ENCODE assay signal across 8 mouse cellular contexts in the genomic region with DNA sequence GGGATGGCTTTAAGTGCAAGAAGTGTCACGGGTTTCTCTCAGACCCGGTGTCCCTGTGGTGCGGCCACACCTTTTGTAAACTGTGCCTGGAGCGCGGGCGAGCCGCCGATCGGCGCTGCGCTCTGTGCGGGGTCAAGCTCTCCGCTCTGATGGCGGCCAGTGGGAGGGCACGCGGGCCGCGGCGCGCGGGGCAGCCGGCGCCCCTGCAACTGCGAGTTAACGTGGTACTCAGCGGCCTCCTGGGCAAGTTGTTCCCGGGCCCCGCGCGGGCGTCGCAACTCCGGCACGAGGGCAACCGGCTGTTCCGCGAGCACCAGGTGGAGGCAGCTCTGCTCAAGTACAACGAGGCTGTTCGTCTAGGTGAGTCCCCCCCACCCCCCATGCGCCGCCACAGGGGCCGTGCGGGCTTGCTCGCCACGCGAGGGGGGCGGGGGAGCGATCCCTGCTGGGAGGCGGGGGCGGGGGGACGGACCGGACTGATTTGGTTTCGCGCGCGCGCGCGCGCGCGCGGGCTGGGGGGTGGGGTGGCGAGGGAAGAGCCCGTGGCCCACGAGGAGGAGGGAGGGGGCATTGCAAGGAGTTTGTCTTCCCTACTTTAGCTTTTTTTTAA. TPM values are rescaled to one million over a fixed set of nuclear protein-coding genes. Genes with fewer than 3 reads are reported as not detected.
A peak's percentile ranks its signal among the peaks of the same experiment; 100 is the strongest.
DNase-seq lines count a peak whose midpoint lies in the region.

No protein-coding gene starts in this region.

- peaks cover 15% of the 10 kb centered on the region for H3K4me1 ChIP-seq in midbrain, embryonic 10.5 days

- H3K36me3 ChIP-seq in midbrain, embryonic 10.5 days = no peaks in the 10 kb centered on the region

- H3K27me3 ChIP-seq in midbrain, embryonic 10.5 days (ENCODE audit: low read depth, poor library complexity, severe bottlenecking) = peaks cover 63% of the 10 kb centered on the region

- peak overlapping the region; percentile 39 for H3K27ac ChIP-seq in midbrain, embryonic 10.5 days (replicated peaks)

- no peaks in the 10 kb centered on the region; the same call in 1 of the 2 replicates for H3K9me3 ChIP-seq in midbrain, embryonic 10.5 days (replicated peaks)

- peak; percentile 3 for DNase-seq in layer of hippocampus, adult 9-11 months
- no peak for DNase-seq in layer of hippocampus, adult 8-10 months (ENCODE audit: low spot score in 2 of 2)
- peak; percentile 53 for DNase-seq in Muller cell, postnatal 12 days (ENCODE audit: inconsistent ontology term)
- peak; percentile 14 for DNase-seq in embryo, embryonic 9.5 days (ENCODE audit: extremely low spot score)
- peak; percentile 13 to 24 for DNase-seq in heart, postnatal 10 days
- DNase-seq in kidney, postnatal 36 days = peak; percentile 9 to 51
- peak; percentile 29 for DNase-seq in midbrain, embryonic 10.5 days (ENCODE audit: low spot score)
- DNase-seq in yolk sac, embryonic 10.5 days (ENCODE audit: low spot score) = peak; percentile 1

- WGBS in midbrain, embryonic 10.5 days = 26% methylated on average over 64 of the region's 66 CpGs

- intact Hi-C loops in heart, postnatal 10 days (cut with DNase I) = loop anchor here (5.0 kb wide), 1 partner anchor 102 kb away; no protein-coding TSS in a partner anchor

- peak overlapping the region; percentile 57 for H3K4me3 ChIP-seq in midbrain, embryonic 10.5 days

RNA-seq across cellular contexts. Expression of a gene that starts 1.0 kb away (rescaled TPM):
- 10 to 100 TPM; 24.1 to 26.3 (median 25.1) TPM for total RNA-seq in layer of hippocampus, adult 8-10 months (2022)
- 1 to 10 TPM; 1.6 to 1.7 TPM for total RNA-seq in heart, postnatal 10 days (2021)
- 0.84 and 0.88 TPM in 2 replicates for polyA plus RNA-seq in midbrain, embryonic 10.5 days (2016; fragmentation: Nextera tagmentation; extraction: Ambion mirVana)

Comparison
In these comparisons a context has a peak if more than half of its experiments do, and no peak if none do; other contexts are left out.
1. DNase-seq: peak in layer of hippocampus, adult 9-11 months (single experiment), Muller cell, postnatal 12 days (single experiment), embryo, embryonic 9.5 days (single experiment), heart, postnatal 10 days (2 of 2), kidney, postnatal 36 days (2 of 2), midbrain, embryonic 10.5 days (single experiment) and yolk sac, embryonic 10.5 days (single experiment); none in layer of hippocampus, adult 8-10 months (0 of 2).
2. RNA of a gene that starts 1.0 kb away (total RNA-seq): 24.1 to 26.3 TPM in layer of hippocampus, adult 8-10 months; 1.6 to 1.7 TPM in heart, postnatal 10 days; every median in the first group is over 4 times any median in the second.